Mouse (Mus musculus) stomach, postnatal 0 days (tissue): ENCODE data around the gene Cfap126.

Source experiments
- CTCF ChIP-seq: IDR thresholded peaks from 2 replicates; pipeline ENCODE4 v1.5.1; 2016; ENCODE audit warnings: antibody characterized with exemption, low read depth, mild to moderate bottlenecking, moderate library complexity
- EP300 ChIP-seq: optimal IDR thresholded peaks from 2 replicates; pipeline ENCODE3; 2016; ENCODE audit warnings: antibody characterized with exemption

DNA sequence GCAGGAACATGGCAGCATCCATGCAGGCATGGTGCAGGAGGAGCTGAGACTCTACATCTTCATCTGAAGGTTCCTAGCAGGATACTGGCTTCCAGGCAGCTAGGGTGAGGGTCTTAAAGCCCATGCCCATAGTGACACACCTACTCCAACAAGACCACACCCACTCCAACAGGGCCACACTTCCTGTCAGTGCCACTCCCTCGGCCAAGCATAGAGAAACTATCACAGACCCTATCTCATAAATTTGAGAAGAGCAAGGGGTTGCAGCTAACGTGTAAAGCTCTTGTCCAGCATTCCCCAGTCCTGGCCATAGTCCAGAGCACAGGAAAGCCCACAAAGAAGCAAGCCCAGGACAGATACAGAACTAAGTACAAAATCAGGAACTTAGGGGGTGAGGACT, 12.7 kb upstream of the Cfap126 start:
- no peak for TF ChIP-seq EP300
- no peak for TF ChIP-seq CTCF
